8 mouse cellular contexts compared by ENCODE assay signal in genomic region chr13:49016311-49016761, GRCm38 (mm10). TPM values are rescaled to one million over a fixed set of nuclear protein-coding genes. Genes with fewer than 3 reads are reported as not detected.
DNase-seq lines count a peak whose midpoint lies in the region; ATAC-seq and TF ChIP-seq lines count a peak whose summit lies in the region.

No protein-coding gene starts in this region.

- peak; percentile 59 to 66 for ATAC-seq in hematopoietic stem cell, adult 5-6 weeks (replicated peaks in 1 of 2; ENCODE audit: insufficient read depth in 1 of 2, low FRiP score in 2 of 2, low TSS enrichment in 1 of 2, low read depth in 1 of 2, poor library complexity in 2 of 2, severe bottlenecking in 2 of 2)
- ATAC-seq in liver, postnatal 0 days = no peak
- no peak for ATAC-seq in erythroblast, adult 5-6 weeks (replicated peaks; ENCODE audit: low FRiP score, poor library complexity, severe bottlenecking)

- no peaks in the 10 kb centered on the region for H3K27me3 ChIP-seq in liver, postnatal 0 days (ENCODE audit: insufficient read depth, low read length)

- peak overlapping the region; percentile 62 for H3K27ac ChIP-seq in liver, postnatal 0 days (ENCODE audit: low read depth)
- peak overlapping the region; percentile 76 for H3K27ac ChIP-seq in olfactory bulb, adult 2 months (ENCODE audit: insufficient read depth, low read depth, low read length)

- WGBS in liver, postnatal 0 days (ENCODE audit: insufficient replicate concordance) = 30% methylated on average over 16 of the region's 16 CpGs
- WGBS in olfactory bulb, adult 2 months = 2% methylated on average over 16 of the region's 16 CpGs

- no peak overlapping the region for H3K9ac ChIP-seq in liver, postnatal 0 days (replicated peaks)

- H3K4me2 ChIP-seq in liver, postnatal 0 days (ENCODE audit: low read depth, low read length) = peak overlapping the region; percentile 62

- TF ChIP-seq CTCF in liver, postnatal 0 days (IDR thresholded peaks at IDR 0.05; ENCODE audit: low read depth) = no peak
- TF ChIP-seq CTCF in olfactory bulb, adult 2 months (IDR thresholded peaks at IDR 0.05; ENCODE audit: insufficient read depth, low read depth, low read length) = no peak

- H3K4me3 ChIP-seq in liver, postnatal 0 days (ENCODE audit: low read depth, low read length) = peak overlapping the region; percentile 5; the same call in 1 of the 2 replicates
- H3K4me3 ChIP-seq in olfactory bulb, adult 2 months (ENCODE audit: insufficient read depth, low read depth, low read length) = peak overlapping the region; percentile 2; the same call in 1 of the 2 replicates

- no peaks in the 10 kb centered on the region for H3K36me3 ChIP-seq in liver, postnatal 0 days (replicated peaks; ENCODE audit: insufficient read depth, low read length)

- TF ChIP-seq POLR2A in olfactory bulb, adult 2 months (IDR thresholded peaks at IDR 0.05; ENCODE audit: insufficient read depth, low read depth, low read length) = no peak; the same call in 1 of the 2 replicates

- TF ChIP-seq EP300 in liver, postnatal 0 days (IDR thresholded peaks at IDR 0.05; ENCODE audit: low read depth) = no peak

- H3K9me3 ChIP-seq in liver, postnatal 0 days (ENCODE audit: low read length) = peaks cover 5% of the 10 kb centered on the region

- H3K4me1 ChIP-seq in liver, postnatal 0 days (ENCODE audit: insufficient read depth) = peaks cover 10% of the 10 kb centered on the region
- peaks cover 20% of the 10 kb centered on the region for H3K4me1 ChIP-seq in olfactory bulb, adult 2 months (ENCODE audit: control insufficient read depth, insufficient read depth, low read length)

- DNase-seq in NIH3T3 (ENCODE audit: low read depth) = peak; percentile 7
- DNase-seq in cerebellum, adult 9-11 months = peak; percentile 94
- DNase-seq in frontal cortex, postnatal 10 days (ENCODE audit: low spot score in 2 of 2) = peak; percentile 85 to 88
- peak; percentile 91 to 95 for DNase-seq in layer of hippocampus, adult 8-10 months (ENCODE audit: low spot score in 2 of 2)
- no peak for DNase-seq in liver, postnatal 0 days

RNA-seq across cellular contexts. Expression of gene Fam120a, which starts 48.5 kb away (rescaled TPM):
- total RNA-seq in hematopoietic stem cell, adult 5-6 weeks (2017) = 104 and 117 TPM in 2 replicates
- 100 to 1,000 TPM; 103 to 110 (median 105) TPM for total RNA-seq in layer of hippocampus, adult 8-10 months (2022)
- polyA plus RNA-seq in liver, postnatal 0 days (2015; fragmentation: Nextera tagmentation; extraction: Ambion mirVana) = 13.1 and 13.3 TPM in 2 replicates
- 79.3 TPM in 1 of 2 replicates, not detected in the other for polyA plus RNA-seq in olfactory bulb, adult 2 months (2012; ENCODE audit: insufficient read depth, insufficient read length, low replicate concordance, missing spikeins)
- total RNA-seq in erythroblast, adult 5-6 weeks (2015; ENCODE audit: low replicate concordance) = 66.7 and 81.5 TPM in 2 replicates
- 38.6 and 47.6 TPM in 2 replicates for total RNA-seq in erythroblast, adult 5-6 weeks (2017; ENCODE audit: low replicate concordance)

Comparison
In these comparisons a context has a peak if more than half of its experiments do, and no peak if none do; other contexts are left out.
1. ATAC-seq: peak in hematopoietic stem cell, adult 5-6 weeks (2 of 2); none in liver, postnatal 0 days (single experiment) and erythroblast, adult 5-6 weeks (single experiment).